Mouse (Mus musculus) kidney, postnatal 0 days (tissue): ENCODE measurements at regions not wholly inside any gene's neighbourhood (a gene's known extent, or its start where the extent isn't known, plus 50 kb on each side); places are given as distances from the start of the nearest gene placed in this dataset.

Experiments
- ATAC-seq: fragments of 200-750 bp; cut with Nextera tagmentation; replicated peaks from 2 replicates; pipeline ENCODE4 v1.8.0; 2017; ENCODE audit warnings: low read depth, moderate number of reproducible peaks, moderate TSS enrichment, moderate library complexity; ENCODE audit not compliant: low FRiP score
- DNase-seq: peaks from one replicate; pipeline ENCODE4 v3.0.0-alpha.2; 2016; ENCODE audit warnings: low spot score
- H3K27ac ChIP-seq: fragments of 300-500 bp; sonication (generic); 2 replicates; pipeline ENCODE4 v1.5.1; 2014; ENCODE audit warnings: mild to moderate bottlenecking
- H3K27me3 ChIP-seq: fragments of 300-500 bp; sonication (generic); 2 replicates; pipeline ENCODE4 v1.6.1; 2014; ENCODE audit warnings: low read length, mixed read lengths; ENCODE audit not compliant: insufficient read depth
- H3K36me3 ChIP-seq: fragments of 300-500 bp; sonication (generic); 2 replicates; pipeline ENCODE4 v1.6.1; 2014; ENCODE audit warnings: low read length, mixed read lengths; ENCODE audit not compliant: insufficient read depth
- H3K4me1 ChIP-seq: fragments of 300-500 bp; sonication (generic); replicated peaks from 2 replicates; pipeline ENCODE4 v1.6.1; 2014; ENCODE audit warnings: antibody characterized with exemption, low read length, mixed read lengths; ENCODE audit not compliant: insufficient read depth
- H3K4me2 ChIP-seq: fragments of 300-500 bp; sonication (generic); 2 replicates; pipeline ENCODE4 v1.6.1; 2014; ENCODE audit warnings: mild to moderate bottlenecking, low read length, moderate library complexity, mixed read lengths
- H3K4me3 ChIP-seq: fragments of 300-500 bp; sonication (generic); replicated peaks from 2 replicates; pipeline ENCODE4 v1.5.1; 2014; ENCODE audit warnings: low read depth, low read length
- H3K9ac ChIP-seq: fragments of 300-500 bp; sonication (generic); 2 replicates; pipeline ENCODE4 v1.6.1; 2014; ENCODE audit warnings: low read depth, low read length
- H3K9me3 ChIP-seq: fragments of 300-500 bp; sonication (generic); replicated peaks from 2 replicates; pipeline ENCODE4 v1.6.1; 2016; ENCODE audit warnings: low read length, inconsistent platforms, mixed read lengths
- CTCF ChIP-seq: IDR thresholded peaks from 2 replicates; pipeline ENCODE4 v1.5.1; 2016; ENCODE audit warnings: antibody characterized with exemption, low read depth, mild to moderate bottlenecking, moderate library complexity
- WGBS: fragments of 180-500 bp; shearing (Covaris S2); extraction: QIAGEN DNeasy Blood & Tissue Kit; methylation state at CpG from one replicate; pipeline ENCODE4 v1.1.7; 2014; 5-methylcytosine and 5-hydroxymethylcytosine counted together

DNA sequence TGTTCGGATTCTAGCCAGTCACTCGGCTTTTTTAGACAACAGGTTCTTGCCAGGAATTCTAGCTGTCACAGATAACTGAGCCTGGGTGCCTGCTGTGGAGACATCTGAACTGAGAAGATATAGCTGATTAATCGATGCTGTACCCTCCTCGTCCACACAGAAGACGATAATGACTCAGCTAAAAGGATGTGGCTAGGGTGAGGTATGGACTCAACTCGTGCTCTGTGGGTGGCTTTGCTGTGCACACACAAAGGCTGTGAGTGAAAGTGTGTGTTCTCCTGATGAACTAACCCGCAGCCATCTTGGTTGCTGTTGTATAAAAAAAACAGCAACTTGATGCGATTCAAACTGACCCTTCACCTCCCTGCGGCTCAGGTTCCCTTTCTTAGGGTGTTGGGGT lies 158.8 kb upstream of the Igsf21 start:
- DNase-seq: no peak
- Histone ChIP-seq H3K4me1 (no peaks in the 10 kb centered on the region), H3K36me3 (no peaks in the 10 kb centered on the region), H3K27ac (no peak overlapping the region), H3K9me3 (no peaks in the 10 kb centered on the region), H3K9ac (no peak overlapping the region), H3K27me3 (no peaks in the 10 kb centered on the region), H3K4me3 (no peak overlapping the region), H3K4me2 (no peak overlapping the region)
- no peak for TF ChIP-seq CTCF
- ATAC-seq: no peak
- WGBS: 69% methylated on average over 9 of the region's 9 CpGs

DNA sequence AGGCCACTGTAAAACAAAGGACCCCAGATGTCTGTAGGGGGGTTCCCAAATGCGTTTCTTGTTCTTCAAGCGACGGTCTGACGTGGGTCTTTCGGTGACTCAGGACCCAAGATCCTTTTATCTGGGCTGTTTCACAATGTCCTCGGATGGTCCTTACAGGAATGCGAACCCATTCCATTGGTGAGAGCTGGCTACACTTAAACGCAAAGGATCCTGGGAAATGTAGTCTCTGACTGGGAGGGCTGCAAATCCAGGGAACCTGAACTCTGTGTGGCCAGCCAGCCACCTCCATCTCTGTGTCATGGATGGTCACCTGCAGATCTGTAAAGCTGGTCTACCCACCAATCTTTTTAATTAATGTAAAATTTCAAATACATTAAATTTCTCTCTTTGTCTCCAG lies 156.5 kb upstream of the Igsf21 start:
- DNase-seq: no peak
- Histone ChIP-seq H3K4me3 (no peak overlapping the region), H3K9me3 (no peaks in the 10 kb centered on the region), H3K27ac (no peak overlapping the region), H3K4me2 (no peak overlapping the region), H3K27me3 (no peaks in the 10 kb centered on the region), H3K4me1 (no peaks in the 10 kb centered on the region), H3K36me3 (no peaks in the 10 kb centered on the region), H3K9ac (no peak overlapping the region)
- ATAC-seq: no peak
- 44% methylated on average over 8 of the region's 8 CpGs for WGBS
- TF ChIP-seq CTCF: no peak

DNA sequence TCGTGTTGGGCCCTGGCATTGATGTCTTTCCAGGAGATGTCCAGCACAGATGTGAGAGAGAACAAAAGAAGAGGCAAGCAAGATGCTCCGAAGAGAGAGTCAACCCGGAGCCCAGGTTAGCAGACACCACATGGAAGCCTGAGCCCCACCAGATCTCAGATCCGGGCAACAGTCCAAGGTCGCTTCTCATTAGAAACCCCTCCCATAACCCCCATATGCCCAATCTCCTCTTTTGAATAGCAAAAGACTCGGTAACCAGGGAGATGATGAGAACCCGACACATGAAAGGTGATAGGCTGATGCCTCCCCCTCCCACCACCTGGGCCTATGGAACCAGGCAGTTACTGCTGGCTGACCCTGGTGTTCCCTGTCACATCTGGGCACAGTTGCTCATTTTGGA lies 155.7 kb upstream of the Igsf21 start:
- H3K4me1 ChIP-seq: no peaks in the 10 kb centered on the region
- TF ChIP-seq CTCF: no peak
- no peak for ATAC-seq

DNA sequence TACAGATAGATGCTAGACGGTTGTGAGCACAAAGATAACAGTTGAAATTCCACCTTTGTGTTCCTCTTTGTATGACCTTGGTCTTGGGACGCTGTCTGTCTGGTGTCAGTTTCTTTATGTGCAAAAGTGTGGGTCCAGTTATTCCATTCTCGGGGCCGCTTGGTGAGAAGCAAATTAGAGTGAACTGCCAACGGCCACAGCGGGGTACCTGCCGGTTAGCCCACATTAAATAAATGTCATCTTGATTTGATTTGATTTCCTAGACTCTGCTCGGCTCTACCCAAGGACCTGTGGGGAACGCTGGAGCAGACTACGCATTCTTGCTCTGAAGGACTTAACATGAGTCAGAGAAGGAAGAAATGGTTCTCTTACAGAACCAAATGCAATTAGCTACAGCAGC lies 155.0 kb upstream of the Igsf21 start:
- TF ChIP-seq CTCF: no peak
- 90% methylated on average over 10 of the region's 10 CpGs for WGBS

More for the DNA sequence above, 155.7 kb upstream of the Igsf21 start:
- DNase-seq: no peak
- Histone ChIP-seq H3K4me3 (no peak overlapping the region), H3K9me3 (no peaks in the 10 kb centered on the region), H3K27me3 (no peaks in the 10 kb centered on the region), H3K4me2 (no peak overlapping the region), H3K27ac (no peak overlapping the region), H3K9ac (no peak overlapping the region), H3K36me3 (no peaks in the 10 kb centered on the region)
- WGBS: 64% methylated on average over 7 of the region's 7 CpGs

DNA sequence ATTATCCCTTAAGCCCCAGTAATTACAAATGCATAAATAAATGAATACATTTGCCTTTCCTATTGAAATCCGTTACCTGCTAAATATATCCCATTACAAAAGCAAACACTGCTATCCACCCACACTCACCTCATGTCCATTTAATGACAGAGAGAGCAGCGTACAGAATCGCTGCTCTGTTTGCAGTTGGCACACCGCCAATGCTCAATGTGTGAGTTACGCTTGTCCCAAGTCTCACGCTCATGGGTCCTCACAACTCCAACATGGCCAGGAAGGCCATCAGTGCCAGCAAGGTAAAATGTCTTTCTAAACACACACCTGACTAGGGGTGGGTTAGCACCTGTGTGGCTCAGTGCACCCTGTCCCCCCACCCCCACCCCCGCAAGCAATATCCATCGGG lies 150.0 kb upstream of the Igsf21 start:
- H3K9me3 ChIP-seq: no peaks in the 10 kb centered on the region
- DNase-seq (no peak), ATAC-seq (no peak)
- no peak for TF ChIP-seq CTCF
- no peaks in the 10 kb centered on the region for H3K4me1 ChIP-seq
- 49% methylated on average over 8 of the region's 8 CpGs for WGBS
- H3K27me3 ChIP-seq: no peaks in the 10 kb centered on the region
- H3K27ac ChIP-seq: no peak overlapping the region
- no peak overlapping the region for H3K4me3 ChIP-seq
- no peak overlapping the region for H3K9ac ChIP-seq
- no peaks in the 10 kb centered on the region for H3K36me3 ChIP-seq
- no peak overlapping the region for H3K4me2 ChIP-seq

More for the DNA sequence above, 155.0 kb upstream of the Igsf21 start:
- no peak overlapping the region for H3K9ac ChIP-seq
- no peaks in the 10 kb centered on the region for H3K4me1 ChIP-seq
- no peaks in the 10 kb centered on the region for H3K27me3 ChIP-seq
- H3K4me2 ChIP-seq: no peak overlapping the region
- H3K4me3 ChIP-seq: no peak overlapping the region
- no peak overlapping the region for H3K27ac ChIP-seq
- ATAC-seq (no peak), DNase-seq (no peak)
- no peaks in the 10 kb centered on the region for H3K9me3 ChIP-seq
- H3K36me3 ChIP-seq: no peaks in the 10 kb centered on the region

DNA sequence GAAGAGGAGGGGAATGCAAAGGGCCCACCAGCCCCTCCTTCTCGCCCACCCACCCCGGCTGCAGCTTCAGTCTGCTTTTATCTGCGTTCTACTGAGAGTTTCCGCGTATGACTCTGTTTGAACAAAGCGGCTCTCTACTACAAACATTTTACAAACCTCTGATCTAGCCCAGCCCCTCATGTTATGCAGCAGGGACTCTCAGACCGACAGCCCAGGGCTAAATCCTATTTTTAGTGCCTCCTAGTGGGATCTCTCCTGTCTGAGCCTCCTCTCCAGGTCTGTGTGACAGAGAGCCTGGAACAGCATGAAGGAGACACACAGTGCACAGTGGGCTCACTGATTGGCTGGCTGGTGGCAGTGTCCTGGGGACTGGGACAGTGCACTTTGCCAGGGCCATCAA lies 145.7 kb upstream of the Igsf21 start:
- DNase-seq (no peak), ATAC-seq (no peak)
- no peak for TF ChIP-seq CTCF
- Histone ChIP-seq H3K36me3 (no peaks in the 10 kb centered on the region), H3K4me3 (no peak overlapping the region), H3K27me3 (no peaks in the 10 kb centered on the region), H3K4me2 (no peak overlapping the region), H3K9me3 (no peaks in the 10 kb centered on the region), H3K27ac (no peak overlapping the region), H3K4me1 (no peaks in the 10 kb centered on the region), H3K9ac (no peak overlapping the region)
- whole genome bisulfite sequencing: 59% methylated on average over 7 of the region's 7 CpGs

DNA sequence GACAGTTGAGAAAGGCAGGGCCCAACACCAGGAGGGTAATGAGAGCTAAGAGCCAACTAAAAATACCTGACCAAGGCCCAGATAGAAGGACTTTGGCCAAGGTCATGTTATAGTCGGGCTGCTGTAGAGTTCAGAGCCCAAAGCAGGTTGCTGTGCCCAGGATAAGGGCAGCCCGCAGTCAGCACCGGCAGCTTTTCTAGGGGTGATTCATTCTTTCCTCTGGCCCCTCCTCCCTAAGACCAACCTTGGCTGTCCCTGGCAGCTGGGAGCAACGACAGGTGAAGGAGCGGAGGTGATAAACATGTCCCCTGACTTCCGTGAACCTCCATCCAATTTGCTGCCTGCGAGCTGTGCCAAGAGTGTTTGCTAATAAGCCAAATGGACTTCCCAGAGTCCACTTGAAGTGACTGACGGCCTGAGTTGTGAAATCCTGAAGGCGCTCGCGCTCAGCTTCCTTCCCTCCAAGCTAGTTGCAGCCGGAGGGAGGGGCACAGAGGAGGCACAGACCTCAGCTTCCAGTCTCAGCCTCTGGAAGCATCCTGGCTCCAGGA lies 144.2 kb upstream of the Igsf21 start:
- Histone ChIP-seq H3K27me3 (no peaks in the 10 kb centered on the region), H3K36me3 (no peaks in the 10 kb centered on the region), H3K9me3 (no peaks in the 10 kb centered on the region), H3K9ac (no peak overlapping the region), H3K4me3 (no peak overlapping the region), H3K27ac (no peak overlapping the region), H3K4me2 (no peak overlapping the region), H3K4me1 (no peaks in the 10 kb centered on the region)
- ATAC-seq (no peak), DNase-seq (no peak)
- WGBS: 36% methylated on average over 12 of the region's 12 CpGs
- no peak for TF ChIP-seq CTCF
